Comparison of ENCODE assay signal across 20 mouse cellular contexts in genomic region chr11:117469724-117470123, GRCm38 (mm10). TPM values are rescaled to one million over a fixed set of nuclear protein-coding genes. Genes with fewer than 3 reads are reported as not detected.
A peak's percentile ranks its signal among the peaks of the same experiment; 100 is the strongest.
DNase-seq lines count a peak whose midpoint lies in the region; ATAC-seq and TF ChIP-seq lines count a peak whose summit lies in the region.
"Had no signal": no experiment of that assay in that cellular context is flagged by ENCODE, and none has a peak within 500 bp of the region (broad histone marks: within the 10 kb centered on the region; RNA-seq: fewer than 3 reads in every experiment).

No protein-coding gene starts in this region.

- H3K27ac ChIP-seq in CH12.LX (ENCODE audit: insufficient read depth, low read depth), result peak overlapping the region; percentile 94
- H3K27ac ChIP-seq in embryonic facial prominence, embryonic 10.5 days (replicated peaks), result peak overlapping the region; percentile 72
- H3K27ac ChIP-seq in forebrain, embryonic 13.5 days, result peak overlapping the region; percentile 83
- H3K27ac ChIP-seq in limb, embryonic 12.5 days, result no peak overlapping the region
- H3K27ac ChIP-seq in stomach, postnatal 0 days (replicated peaks), result no peak overlapping the region
- H3K27ac ChIP-seq in liver, postnatal 0 days (ENCODE audit: low read depth), result no peak overlapping the region
- H3K27ac ChIP-seq: gastrocnemius, adult 2 months; liver, embryonic 12.5 days; neural tube, embryonic 12.5 days had no signal

- peaks cover 7% of the 10 kb centered on the region for H3K9me3 ChIP-seq in CH12.LX (replicated peaks; ENCODE audit: low read length)
- H3K9me3 ChIP-seq in embryonic facial prominence, embryonic 10.5 days, result no peaks in the 10 kb centered on the region
- no peaks in the 10 kb centered on the region for H3K9me3 ChIP-seq in forebrain, embryonic 13.5 days (replicated peaks)
- no peaks in the 10 kb centered on the region for H3K9me3 ChIP-seq in limb, embryonic 12.5 days
- H3K9me3 ChIP-seq in stomach, postnatal 0 days (ENCODE audit: control insufficient read depth, low read length), result no peaks in the 10 kb centered on the region
- H3K9me3 ChIP-seq in liver, postnatal 0 days (ENCODE audit: low read length), result no peaks in the 10 kb centered on the region
- H3K9me3 ChIP-seq: liver, embryonic 12.5 days; neural tube, embryonic 12.5 days had no signal

- H3K4me1 ChIP-seq in CH12.LX (ENCODE audit: control insufficient read depth in 1 of 2, insufficient read depth in 2 of 2), result peaks cover 57 to 93% of the 10 kb centered on the region in 2 experiments
- H3K4me1 ChIP-seq in embryonic facial prominence, embryonic 10.5 days, result peaks cover 55% of the 10 kb centered on the region
- H3K4me1 ChIP-seq in forebrain, embryonic 13.5 days, result peaks cover 67% of the 10 kb centered on the region
- H3K4me1 ChIP-seq in limb, embryonic 12.5 days (replicated peaks), result peaks cover 24% of the 10 kb centered on the region; the same call in 1 of the 2 replicates
- no peaks in the 10 kb centered on the region for H3K4me1 ChIP-seq in stomach, postnatal 0 days (replicated peaks; ENCODE audit: control insufficient read depth, insufficient read depth)
- no peaks in the 10 kb centered on the region for H3K4me1 ChIP-seq in liver, postnatal 0 days (ENCODE audit: insufficient read depth)
- H3K4me1 ChIP-seq: liver, embryonic 12.5 days; megakaryocyte, embryonic 14.5 days had no signal

- dilution Hi-C loops in CH12.LX (cut with MboI; ENCODE audit: extremely low pct_ligation_motif_present, extremely low pct_unique_long_range_greater_than_20kb, low sequenced_read_pairs), result no loop called here

- no peak for TF ChIP-seq EP300 in CH12.LX (IDR thresholded peaks at IDR 0.05; ENCODE audit: low read length)
- TF ChIP-seq EP300 in stomach, postnatal 0 days (optimal IDR thresholded peaks at IDR 0.05), result no peak
- no peak for TF ChIP-seq EP300 in liver, postnatal 0 days (IDR thresholded peaks at IDR 0.05; ENCODE audit: low read depth)

- ATAC-seq in forebrain, embryonic 13.5 days, result peak; percentile 55; the same call in 1 of the 2 replicates
- 0 out of 2 replicates have a peak, but pooled peaks have one; percentile 20 for ATAC-seq in limb, embryonic 12.5 days (ENCODE audit: insufficient number of reproducible peaks, insufficient read depth, low FRiP score, low TSS enrichment, low read depth)
- ATAC-seq in stomach, postnatal 0 days (ENCODE audit: low FRiP score, low TSS enrichment), result no peak
- no peak for ATAC-seq in liver, postnatal 0 days
- ATAC-seq: liver, embryonic 12.5 days had no signal

- H3K79me2 ChIP-seq in CH12.LX (replicated peaks; ENCODE audit: control insufficient read depth, extremely low read depth, insufficient read depth, poor library complexity, severe bottlenecking), result no peaks in the 10 kb centered on the region

- TF ChIP-seq CTCF in CH12.LX (conservative IDR thresholded peaks at IDR 0.05 in 1 of 2, IDR thresholded peaks at IDR 0.05 in 1 of 2; ENCODE audit: low read depth in 2 of 2, low read length in 2 of 2), result no peak
- no peak for TF ChIP-seq CTCF in stomach, postnatal 0 days (IDR thresholded peaks at IDR 0.05; ENCODE audit: low read depth)
- no peak for TF ChIP-seq CTCF in liver, postnatal 0 days (IDR thresholded peaks at IDR 0.05; ENCODE audit: low read depth)

- no peaks in the 10 kb centered on the region for H3K27me3 ChIP-seq in CH12.LX (replicated peaks)
- H3K27me3 ChIP-seq in embryonic facial prominence, embryonic 10.5 days (replicated peaks; ENCODE audit: low read depth, poor library complexity, severe bottlenecking), result peaks cover 42% of the 10 kb centered on the region
- peaks cover 7% of the 10 kb centered on the region; the same call in 1 of the 2 replicates for H3K27me3 ChIP-seq in forebrain, embryonic 13.5 days
- H3K27me3 ChIP-seq in limb, embryonic 12.5 days, result 0 out of 2 replicates have a peak, but pooled peaks cover 10% of the 10 kb centered on the region
- no peaks in the 10 kb centered on the region for H3K27me3 ChIP-seq in stomach, postnatal 0 days (ENCODE audit: control insufficient read depth, insufficient read depth, low read length)
- no peaks in the 10 kb centered on the region for H3K27me3 ChIP-seq in liver, postnatal 0 days (ENCODE audit: insufficient read depth, low read length)

- no peaks in the 10 kb centered on the region for H3K36me3 ChIP-seq in CH12.LX (replicated peaks in 1 of 2; ENCODE audit: control insufficient read depth in 1 of 2, insufficient read depth in 1 of 2, low read length in 1 of 2)
- H3K36me3 ChIP-seq in embryonic facial prominence, embryonic 10.5 days (replicated peaks), result no peaks in the 10 kb centered on the region
- H3K36me3 ChIP-seq in forebrain, embryonic 13.5 days (ENCODE audit: poor library complexity, severe bottlenecking), result no peaks in the 10 kb centered on the region
- no peaks in the 10 kb centered on the region for H3K36me3 ChIP-seq in limb, embryonic 12.5 days
- no peaks in the 10 kb centered on the region for H3K36me3 ChIP-seq in stomach, postnatal 0 days (ENCODE audit: control insufficient read depth, insufficient read depth, low read length)
- no peaks in the 10 kb centered on the region for H3K36me3 ChIP-seq in liver, postnatal 0 days (replicated peaks; ENCODE audit: insufficient read depth, low read length)
- H3K36me3 ChIP-seq: liver, embryonic 12.5 days; neural tube, embryonic 12.5 days had no signal

- H3K4me2 ChIP-seq in CH12.LX (ENCODE audit: insufficient read depth, low read depth, poor library complexity, severe bottlenecking), result no peak overlapping the region
- 0 out of 2 replicates have a peak overlapping the region, but pooled peaks have one; percentile 10 for H3K4me2 ChIP-seq in forebrain, embryonic 13.5 days
- H3K4me2 ChIP-seq in limb, embryonic 12.5 days, result no peak overlapping the region
- H3K4me2 ChIP-seq in stomach, postnatal 0 days (replicated peaks; ENCODE audit: low read depth), result no peak overlapping the region
- H3K4me2 ChIP-seq in liver, postnatal 0 days (ENCODE audit: low read depth, low read length), result no peak overlapping the region
- H3K4me2 ChIP-seq: liver, embryonic 12.5 days; neural tube, embryonic 12.5 days had no signal

- in situ Hi-C loops in CH12.LX (cut with MboI; ENCODE audit: low pct_ligation_motif_present, low pct_unique_long_range_greater_than_20kb, low sequenced_read_pairs), result loop anchor here (10.0 kb wide), 1 partner anchor 355 kb away; the partner anchor contains the start of genes Afmid and Tk1

- TF ChIP-seq POLR2A in CH12.LX (IDR thresholded peaks at IDR 0.05; ENCODE audit: low read depth, low read length), result no peak

- H3K4me3 ChIP-seq in CH12.LX (replicated peaks in 1 of 3; ENCODE audit: low read depth in 2 of 3, low read length in 2 of 3, poor library complexity in 1 of 3), result no peak overlapping the region
- 0 out of 2 replicates have a peak overlapping the region, but pooled peaks have one; percentile 8 for H3K4me3 ChIP-seq in embryonic facial prominence, embryonic 10.5 days
- no peak overlapping the region for H3K4me3 ChIP-seq in forebrain, embryonic 13.5 days
- no peak overlapping the region for H3K4me3 ChIP-seq in limb, embryonic 12.5 days (replicated peaks)
- no peak overlapping the region for H3K4me3 ChIP-seq in stomach, postnatal 0 days (ENCODE audit: low read depth, low read length)
- no peak overlapping the region for H3K4me3 ChIP-seq in liver, postnatal 0 days (ENCODE audit: low read depth, low read length)
- H3K4me3 ChIP-seq: gastrocnemius, adult 2 months; liver, embryonic 12.5 days; megakaryocyte, embryonic 14.5 days; neural tube, embryonic 12.5 days had no signal

- peak overlapping the region; percentile 2; the same call in 1 of the 2 replicates for H3K9ac ChIP-seq in CH12.LX (ENCODE audit: insufficient read depth, low read depth)
- no peak overlapping the region for H3K9ac ChIP-seq in forebrain, embryonic 13.5 days
- H3K9ac ChIP-seq in limb, embryonic 12.5 days (replicated peaks), result no peak overlapping the region
- no peak overlapping the region for H3K9ac ChIP-seq in stomach, postnatal 0 days (ENCODE audit: low read length)
- H3K9ac ChIP-seq in liver, postnatal 0 days (replicated peaks), result no peak overlapping the region
- H3K9ac ChIP-seq: liver, embryonic 12.5 days; neural tube, embryonic 12.5 days had no signal

- 70% methylated on average over 5 of the region's 5 CpGs for WGBS in embryonic facial prominence, embryonic 10.5 days
- 43% methylated on average over 5 of the region's 5 CpGs for WGBS in forebrain, embryonic 13.5 days
- 69% methylated on average over 5 of the region's 5 CpGs for WGBS in limb, embryonic 12.5 days
- WGBS in stomach, postnatal 0 days, result 60% methylated on average over 5 of the region's 5 CpGs
- 84% methylated on average over 5 of the region's 5 CpGs for WGBS in liver, postnatal 0 days (ENCODE audit: insufficient replicate concordance)

- TF ChIP-seq RAD21 in CH12.LX (IDR thresholded peaks at IDR 0.05; ENCODE audit: low read depth, low read length), result no peak

- no peak for DNase-seq in CH12.LX (ENCODE audit: extremely low read depth)
- DNase-seq in embryonic facial prominence, embryonic 10.5 days (ENCODE audit: low spot score), result no peak
- no peak for DNase-seq in stomach, postnatal 0 days (ENCODE audit: low spot score)
- no peak for DNase-seq in liver, postnatal 0 days
- DNase-seq in lung, postnatal 36 days, result no peak
- DNase-seq in right cerebral cortex, postnatal 10 days (ENCODE audit: low spot score in 2 of 2), result no peak
- DNase-seq: adrenal gland, postnatal 14 days; cerebellum, adult 9-11 months; gastrocnemius, adult 2 months; thymus, postnatal 36 days had no signal

TF ChIP-seq in CH12.LX, 34 proteins besides CTCF, POLR2A, EP300 and RAD21:
- TF ChIP-seq ZNF384 (IDR thresholded peaks at IDR 0.05; ENCODE audit: low read depth, low read length) (no peak), JUN (IDR thresholded peaks at IDR 0.05; ENCODE audit: insufficient read depth, low read depth, low read length) (no peak), TBP (conservative IDR thresholded peaks at IDR 0.05; ENCODE audit: low read depth, low read length) (no peak)

RNA-seq across cellular contexts. Expression of gene Gm11733, which starts 14.4 kb away (rescaled TPM):
- total RNA-seq in CH12.LX (2012; rRNA removed) (0.08 TPM in 1 of 2 replicates, not detected in the other), CH12.LX (2014; rRNA removed) (0.12 TPM in 1 of 2 replicates, not detected in the other)
- polyA plus RNA-seq in CH12.LX (2012; ENCODE audit: insufficient read length, low read depth), result 0.10 TPM in 1 of 2 replicates, not detected in the other
- polyA plus RNA-seq in embryonic facial prominence, embryonic 10.5 days (2016; fragmentation: Nextera tagmentation; extraction: Ambion mirVana), result 0.06 TPM in 2 replicates
- polyA plus RNA-seq in forebrain, embryonic 13.5 days (2015; fragmentation: Nextera tagmentation; extraction: Ambion mirVana), result 0.08 TPM in 1 of 2 replicates, not detected in the other
- polyA plus RNA-seq in limb, embryonic 12.5 days (2016; fragmentation: Nextera tagmentation; extraction: Ambion mirVana), result not detected in 2 replicates
- polyA plus RNA-seq in stomach, postnatal 0 days (2015; fragmentation: Nextera tagmentation; extraction: Ambion mirVana), result not detected in 2 replicates
- not detected in 2 replicates for polyA plus RNA-seq in liver, postnatal 0 days (2015; fragmentation: Nextera tagmentation; extraction: Ambion mirVana)
- total RNA-seq: adrenal gland, postnatal 14 days; gastrocnemius, adult 2 months; layer of hippocampus, postnatal 10 days; MEL had no signal
- polyA plus RNA-seq: heart, postnatal 0 days; kidney, embryonic 14.5 days; liver, embryonic 12.5 days; lung, embryonic 16.5 days; neural tube, embryonic 12.5 days had no signal

Comparison
In these comparisons a context has a peak if more than half of its experiments do, and no peak if none do; other contexts are left out.
1. H3K27ac ChIP-seq: peak in CH12.LX (single experiment), embryonic facial prominence, embryonic 10.5 days (single experiment) and forebrain, embryonic 13.5 days (single experiment); none in limb, embryonic 12.5 days (single experiment), stomach, postnatal 0 days (single experiment) and liver, postnatal 0 days (single experiment).
2. ATAC-seq: peak in forebrain, embryonic 13.5 days (single experiment) and limb, embryonic 12.5 days (single experiment); none in stomach, postnatal 0 days (single experiment) and liver, postnatal 0 days (single experiment).